Mouse (Mus musculus) limb, embryonic 13.5 days (tissue): ENCODE data around the gene Cyp3a13. TPM values are rescaled to one million over a fixed set of nuclear protein-coding genes. Genes with fewer than 3 reads are reported as not detected.
"Not testable (repeated sequence)": the region's sequence is repeated elsewhere in the genome, so short reads cannot be mapped to it uniquely, and the experiment has no call there.

Experiments
- ATAC-seq: fragments of 200-750 bp; cut with Nextera tagmentation; 2 replicates; pipeline ENCODE4 v1.8.0; 2017; ENCODE audit warnings: low read depth, moderate number of reproducible peaks, moderate TSS enrichment; ENCODE audit not compliant: low FRiP score
- H3K27ac ChIP-seq: fragments of 300-500 bp; sonication (generic); 2 replicates; pipeline ENCODE4 v1.5.1; 2015; ENCODE audit warnings: inconsistent platforms, mild to moderate bottlenecking, moderate library complexity
- H3K27me3 ChIP-seq: fragments of 300-500 bp; sonication (generic); 2 replicates; pipeline ENCODE4 v1.6.1; 2015; ENCODE audit warnings: mild to moderate bottlenecking, inconsistent platforms
- H3K36me3 ChIP-seq: fragments of 300-500 bp; sonication (generic); 2 replicates; pipeline ENCODE4 v1.6.1; 2015; ENCODE audit warnings: inconsistent platforms, mild to moderate bottlenecking, moderate library complexity
- H3K4me1 ChIP-seq: fragments of 300-500 bp; sonication (generic); 2 replicates; pipeline ENCODE4 v1.6.1; 2015; ENCODE audit warnings: inconsistent platforms
- H3K4me2 ChIP-seq: fragments of 300-500 bp; sonication (generic); replicated peaks from 2 replicates; pipeline ENCODE4 v1.6.1; 2015; ENCODE audit warnings: inconsistent platforms, mild to moderate bottlenecking, moderate library complexity
- H3K4me3 ChIP-seq: fragments of 300-500 bp; sonication (generic); 2 replicates; pipeline ENCODE4 v1.5.1; 2015; ENCODE audit warnings: moderate library complexity, mild to moderate bottlenecking, inconsistent platforms
- H3K9ac ChIP-seq: fragments of 300-500 bp; sonication (generic); 2 replicates; pipeline ENCODE4 v1.6.1; 2015; ENCODE audit warnings: mild to moderate bottlenecking, inconsistent platforms
- H3K9me3 ChIP-seq: fragments of 300-500 bp; sonication (generic); 2 replicates; pipeline ENCODE4 v1.6.1; 2016; ENCODE audit warnings: inconsistent platforms
- WGBS: fragments of 180-500 bp; shearing (Covaris S2); methylation state at CpG from one replicate; pipeline ENCODE4 v1.1.7; 2015; 5-methylcytosine and 5-hydroxymethylcytosine counted together
- polyA plus RNA-seq: library from polyadenylated mRNA; unstranded; fragments of >200 nt; fragmentation: Nextera tagmentation; extraction: Ambion mirVana; gene quantifications from 2 replicates; pipeline ENCODE4 v1.2.1, GENCODE M21; 2015

Cyp3a13 gene
- polyA plus RNA-seq = not detected in 2 replicates

GRCm38 (mm10) chr5:137921532-137921931, at the start of gene Cyp3a13:
TSS of gene Cyp3a13 (minus strand) at chr5:137921619.
- H3K9ac ChIP-seq = no peak within 1 kb of the TSS
- no peak for ATAC-seq
- no peaks in the 10 kb centered on the region for H3K27me3 ChIP-seq
- H3K36me3 ChIP-seq = no peaks in the 10 kb centered on the region
- no peaks in the 10 kb centered on the region for H3K4me1 ChIP-seq
- no peak within 1 kb of the TSS for H3K4me3 ChIP-seq
- 54% methylated on average over 2 of the region's 2 CpGs for WGBS
- no peak within 1 kb of the TSS for H3K4me2 ChIP-seq
- no peak within 1 kb of the TSS for H3K27ac ChIP-seq
- no peaks in the 10 kb centered on the region for H3K9me3 ChIP-seq

GRCm38 (mm10) chr5:137966492-137966891, 45.1 kb upstream of the Cyp3a13 start:
- H3K27me3 ChIP-seq = no peaks in the 10 kb centered on the region
- no peaks in the 10 kb centered on the region for H3K36me3 ChIP-seq
- no peaks in the 10 kb centered on the region for H3K4me1 ChIP-seq
- H3K9ac ChIP-seq = no peak overlapping the region
- H3K9me3 ChIP-seq = no peaks in the 10 kb centered on the region
- no peak overlapping the region for H3K4me3 ChIP-seq
- no peak overlapping the region for H3K4me2 ChIP-seq
- H3K27ac ChIP-seq = no peak overlapping the region
- ATAC-seq = peak; percentile 51

- Histone ChIP-seq H3K36me3 (no peaks in the 10 kb centered on the region), H3K4me2 (no peak within 1 kb of the TSS), H3K9ac (no peak within 1 kb of the TSS), H3K27ac (no peak within 1 kb of the TSS), H3K4me3 (no peak within 1 kb of the TSS), H3K9me3 (no peaks in the 10 kb centered on the region), H3K27me3 (no peaks in the 10 kb centered on the region), H3K4me1 (no peaks in the 10 kb centered on the region)
- 85% methylated on average over 8 of the region's 8 CpGs for WGBS
- ATAC-seq = no peak
Measured at GRCm38 (mm10) chr5:137962945-137963344, 41.5 kb upstream of the Cyp3a13 start, which contains the start of gene Gjc3. TSS of gene Gjc3 (minus strand) at chr5:137963098.

DNA sequence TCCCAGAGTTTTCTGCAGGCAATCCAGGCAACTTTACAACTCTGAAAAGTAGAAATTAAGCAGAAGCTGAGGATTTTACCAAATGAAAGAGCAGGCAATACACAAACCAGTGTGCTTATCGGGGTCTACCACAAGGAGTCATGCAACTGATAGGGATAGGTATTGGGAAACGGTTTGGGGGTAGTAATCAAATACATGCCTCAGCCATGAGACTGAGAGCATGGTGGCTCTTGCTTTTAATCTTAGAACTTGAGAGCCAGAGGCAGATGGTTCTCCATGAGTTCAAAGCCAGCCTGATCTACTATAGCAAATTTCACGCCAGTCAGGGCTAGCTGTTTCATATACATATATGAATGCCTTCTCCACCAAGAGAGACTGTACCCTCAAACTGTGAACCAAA, 35.0 kb upstream of the Cyp3a13 start:
- Histone ChIP-seq H3K4me1 (no peaks in the 10 kb centered on the region), H3K4me2 (no peak overlapping the region), H3K27me3 (no peaks in the 10 kb centered on the region), H3K9ac (no peak overlapping the region), H3K27ac (no peak overlapping the region), H3K9me3 (no peaks in the 10 kb centered on the region), H3K4me3 (no peak overlapping the region), H3K36me3 (no peaks in the 10 kb centered on the region)
- ATAC-seq = no peak
- 86% methylated on average over 3 of the region's 3 CpGs for WGBS

DNA sequence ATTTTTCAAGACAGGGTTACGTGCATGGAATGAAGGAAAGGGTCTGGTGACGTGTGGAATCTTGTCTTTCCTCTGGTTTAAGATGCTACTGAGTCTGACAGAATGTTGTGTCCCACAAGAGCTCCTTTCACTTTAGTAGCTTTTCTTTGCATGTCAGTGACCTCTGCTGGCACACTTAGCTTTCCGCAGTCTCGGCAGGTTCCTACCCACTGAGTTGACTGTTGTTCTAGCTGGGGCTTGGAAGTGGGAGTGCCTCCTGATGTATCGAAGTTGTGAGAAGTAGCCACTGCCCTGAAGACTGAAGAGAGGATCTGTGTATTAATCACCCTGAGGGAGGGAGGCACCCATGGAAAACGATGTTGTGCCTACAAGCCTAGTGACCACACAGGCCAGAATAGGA, 29.8 kb upstream of the Cyp3a13 start:
- ATAC-seq = no peak
- Histone ChIP-seq H3K4me1 (no peaks in the 10 kb centered on the region), H3K4me3 (no peak overlapping the region), H3K4me2 (no peak overlapping the region), H3K9me3 (no peaks in the 10 kb centered on the region), H3K27me3 (no peaks in the 10 kb centered on the region), H3K9ac (no peak overlapping the region), H3K27ac (no peak overlapping the region), H3K36me3 (no peaks in the 10 kb centered on the region)
- 39% methylated on average over 6 of the region's 6 CpGs for WGBS

DNA sequence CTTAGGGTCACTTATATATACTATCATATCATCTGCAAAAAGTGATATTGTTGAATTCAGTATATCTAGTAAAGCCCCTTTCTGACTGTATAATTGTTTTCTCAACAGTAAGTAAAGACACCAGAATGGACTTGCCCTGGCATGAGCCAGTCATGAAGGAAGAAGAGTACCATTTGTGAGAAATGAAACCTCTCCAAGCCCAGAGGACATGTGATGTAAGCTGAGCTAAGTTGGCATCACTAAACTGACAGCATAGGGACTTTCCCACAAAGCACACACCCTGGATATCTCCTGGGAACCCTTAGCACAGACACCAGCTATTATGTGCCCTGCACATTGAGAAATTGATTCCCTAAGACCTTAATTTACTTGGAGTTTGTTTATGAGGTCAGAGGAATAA, 25.9 kb upstream of the Cyp3a13 start:
- no peak for ATAC-seq
- no peaks in the 10 kb centered on the region for H3K36me3 ChIP-seq
- H3K27ac ChIP-seq = no peak overlapping the region
- H3K27me3 ChIP-seq = no peaks in the 10 kb centered on the region
- H3K4me3 ChIP-seq = no peak overlapping the region
- no peak overlapping the region for H3K4me2 ChIP-seq
- H3K9me3 ChIP-seq = no peaks in the 10 kb centered on the region
- H3K9ac ChIP-seq = no peak overlapping the region
- H3K4me1 ChIP-seq = no peaks in the 10 kb centered on the region

DNA sequence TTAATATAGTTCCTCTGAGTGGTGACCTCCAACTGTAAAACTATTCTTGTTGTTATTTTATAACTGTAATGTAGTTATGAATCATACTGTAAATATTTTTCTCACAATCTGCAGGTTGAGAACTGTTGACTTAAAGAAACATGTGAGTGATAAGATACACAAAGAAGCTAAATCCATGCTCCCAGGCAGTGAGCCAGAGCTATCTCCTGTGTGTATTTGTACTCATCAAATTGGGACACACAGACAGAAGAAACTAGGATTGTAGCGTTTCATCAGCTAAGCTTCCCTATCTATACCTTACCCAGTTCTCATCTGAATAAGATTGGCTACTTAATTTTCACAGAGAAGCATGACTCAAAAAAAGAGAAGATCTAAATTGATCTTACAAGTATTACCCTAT, 21.7 kb upstream of the Cyp3a13 start:
- H3K4me2 ChIP-seq = no peak overlapping the region

DNA sequence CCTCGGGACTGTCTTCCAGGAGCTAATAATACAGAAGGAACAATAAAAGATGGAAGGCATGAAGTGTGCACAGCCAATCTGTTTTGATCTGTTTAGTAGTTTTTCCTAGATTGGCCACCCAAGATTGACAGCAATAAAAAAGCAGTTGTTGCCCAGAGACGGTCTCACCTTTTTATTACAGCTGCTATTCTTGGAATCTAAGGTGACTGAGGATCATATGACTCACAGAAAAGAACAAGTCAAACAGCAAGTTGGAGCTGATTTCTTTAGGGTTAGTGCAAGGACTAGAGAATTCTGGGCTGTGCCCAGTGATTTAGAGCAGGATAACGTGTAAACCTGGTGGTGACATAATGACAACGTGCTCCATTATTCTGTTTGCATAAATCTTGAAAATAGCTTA, 19.5 kb upstream of the Cyp3a13 start:
- H3K36me3 ChIP-seq = no peaks in the 10 kb centered on the region
- no peak overlapping the region for H3K4me2 ChIP-seq
- H3K4me3 ChIP-seq = no peak overlapping the region
- no peaks in the 10 kb centered on the region for H3K27me3 ChIP-seq
- no peak for ATAC-seq
- no peaks in the 10 kb centered on the region for H3K9me3 ChIP-seq
- H3K27ac ChIP-seq = no peak overlapping the region
- H3K4me1 ChIP-seq = no peaks in the 10 kb centered on the region
- 71% methylated on average over 4 of the region's 4 CpGs for WGBS
- no peak overlapping the region for H3K9ac ChIP-seq

More for the DNA sequence above, 21.7 kb upstream of the Cyp3a13 start:
- Histone ChIP-seq H3K9me3 (no peaks in the 10 kb centered on the region), H3K9ac (no peak overlapping the region), H3K27me3 (no peaks in the 10 kb centered on the region), H3K4me1 (no peaks in the 10 kb centered on the region), H3K4me3 (no peak overlapping the region), H3K27ac (no peak overlapping the region), H3K36me3 (no peaks in the 10 kb centered on the region)
- WGBS = 86% methylated on average over 1 of the region's 1 CpGs
- ATAC-seq = no peak

DNA sequence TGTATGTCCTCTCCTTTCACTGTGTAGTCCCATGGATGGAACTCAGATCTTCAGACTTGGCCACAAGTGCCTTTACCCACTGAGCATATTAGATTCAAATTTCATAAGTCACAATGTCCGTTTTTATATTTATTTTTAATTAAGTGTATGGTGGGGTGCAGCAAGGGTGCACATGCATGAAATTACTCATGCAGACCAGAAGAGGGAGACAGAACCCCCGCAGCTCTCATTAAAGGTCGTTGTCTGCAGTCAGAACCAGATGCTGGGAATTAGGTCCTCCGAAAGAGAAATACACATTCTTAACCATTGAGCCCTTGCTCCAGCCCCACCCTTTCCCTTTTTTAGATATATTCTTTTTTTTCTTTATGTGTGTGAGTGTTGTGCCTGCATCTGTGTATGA, 15.8 kb upstream of the Cyp3a13 start:
- H3K9me3 ChIP-seq = no peaks in the 10 kb centered on the region
- 65% methylated on average over 4 of the region's 4 CpGs for WGBS
- no peaks in the 10 kb centered on the region for H3K36me3 ChIP-seq

GRCm38 (mm10) chr5:137936486-137936885, 15.1 kb upstream of the Cyp3a13 start:
- no peak overlapping the region for H3K27ac ChIP-seq

More for the DNA sequence above, 15.8 kb upstream of the Cyp3a13 start:
- H3K27ac ChIP-seq = no peak overlapping the region
- H3K27me3 ChIP-seq = no peaks in the 10 kb centered on the region
- H3K4me1 ChIP-seq = no peaks in the 10 kb centered on the region
- H3K9ac ChIP-seq = no peak overlapping the region
- no peak for ATAC-seq
- no peak overlapping the region for H3K4me2 ChIP-seq
- H3K4me3 ChIP-seq = no peak overlapping the region

DNA sequence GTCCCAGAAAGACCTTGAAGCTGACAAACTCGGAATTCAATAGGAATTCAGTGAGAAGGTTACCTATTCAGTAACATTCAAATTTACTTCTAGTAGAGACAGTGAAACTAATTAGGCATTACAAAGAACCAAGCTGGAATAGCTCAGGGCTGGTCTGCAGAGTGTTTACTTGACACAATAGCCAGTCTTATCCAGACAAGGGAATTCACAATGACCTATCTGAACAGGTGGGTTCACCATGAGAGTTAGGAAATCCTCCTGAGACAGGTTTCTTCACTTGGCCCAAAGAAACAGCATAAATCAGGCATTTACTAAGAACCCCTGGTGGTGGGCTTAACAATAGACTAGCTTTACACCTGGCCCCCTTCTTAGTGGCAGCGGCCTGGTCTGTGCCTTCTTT, 12.5 kb upstream of the Cyp3a13 start:
- not testable (repeated sequence) for H3K36me3 ChIP-seq, H3K4me1 ChIP-seq, H3K27ac ChIP-seq, H3K9ac ChIP-seq, H3K4me2 ChIP-seq, H3K4me3 ChIP-seq, H3K9me3 ChIP-seq, ATAC-seq, H3K27me3 ChIP-seq
- 79% methylated on average over 2 of the region's 2 CpGs for WGBS

More at GRCm38 (mm10) chr5:137936486-137936885, 15.1 kb upstream of the Cyp3a13 start:
- no peak overlapping the region for H3K4me2 ChIP-seq
- ATAC-seq = no peak
- no peaks in the 10 kb centered on the region for H3K4me1 ChIP-seq
- no peaks in the 10 kb centered on the region for H3K9me3 ChIP-seq
- H3K36me3 ChIP-seq = no peaks in the 10 kb centered on the region
- no peak overlapping the region for H3K4me3 ChIP-seq
- WGBS = 93% methylated on average over 2 of the region's 2 CpGs
- H3K27me3 ChIP-seq = no peaks in the 10 kb centered on the region
- H3K9ac ChIP-seq = no peak overlapping the region

DNA sequence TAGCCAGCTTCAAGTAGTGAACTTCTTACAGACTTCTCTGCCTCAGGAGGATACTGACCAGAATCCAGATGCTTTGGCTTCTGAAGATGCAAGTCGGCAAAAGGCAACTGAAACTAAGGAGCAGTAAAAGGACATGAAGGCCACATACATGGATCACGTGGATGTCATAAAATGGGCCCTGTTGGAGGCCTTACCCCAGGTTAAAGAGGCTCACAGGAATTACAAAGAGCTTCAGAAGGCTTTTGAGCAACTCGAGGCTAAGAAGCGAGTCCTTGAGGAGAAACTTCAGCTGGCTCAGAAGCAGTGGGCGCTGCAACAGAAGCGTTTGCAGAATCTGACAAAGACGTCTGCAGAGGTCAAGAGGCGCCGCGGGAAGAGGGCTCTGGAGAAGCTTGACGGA, 7.0 kb upstream of the Cyp3a13 start:
- H3K36me3 ChIP-seq = no peaks in the 10 kb centered on the region
- no peak overlapping the region for H3K4me2 ChIP-seq
- H3K4me1 ChIP-seq = no peaks in the 10 kb centered on the region
- 70% methylated on average over 11 of the region's 11 CpGs for WGBS
- H3K4me3 ChIP-seq = no peak overlapping the region
- H3K9ac ChIP-seq = no peak overlapping the region
- ATAC-seq = no peak
- H3K27me3 ChIP-seq = no peaks in the 10 kb centered on the region
- H3K27ac ChIP-seq = no peak overlapping the region
- no peaks in the 10 kb centered on the region for H3K9me3 ChIP-seq

DNA sequence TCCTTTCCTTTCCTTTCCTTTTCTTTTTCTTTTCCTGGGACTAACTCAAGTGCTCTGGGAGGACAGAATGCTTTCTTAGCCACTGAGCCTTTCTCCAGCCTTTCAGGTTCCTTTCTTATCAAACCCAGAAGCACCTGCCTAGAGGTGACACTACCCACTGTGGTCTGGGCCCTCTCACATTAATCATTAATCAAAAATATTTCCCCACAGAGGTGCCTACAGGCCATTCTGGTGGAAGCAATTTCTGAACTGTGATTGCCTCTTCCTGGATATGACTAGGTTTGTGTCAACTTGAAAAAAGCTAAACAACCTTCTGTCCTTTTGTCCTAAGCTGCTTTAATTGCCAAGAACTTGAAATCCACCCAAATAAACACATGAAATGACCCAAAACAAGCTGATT, 752 bp upstream of the Cyp3a13 start:
- H3K9ac ChIP-seq = no peak overlapping the region
- H3K4me3 ChIP-seq = no peak overlapping the region
- H3K36me3 ChIP-seq = no peaks in the 10 kb centered on the region
- H3K27me3 ChIP-seq = no peaks in the 10 kb centered on the region
- H3K4me2 ChIP-seq = no peak overlapping the region
- H3K27ac ChIP-seq = no peak overlapping the region
- no peak for ATAC-seq
- H3K4me1 ChIP-seq = no peaks in the 10 kb centered on the region
- no peaks in the 10 kb centered on the region for H3K9me3 ChIP-seq
